Mouse (Mus musculus) right cerebral cortex, adult 18-20 months (tissue): Measurements from ENCODE around the gene Gtf2e1.

ENCODE experiments used
- DNase-seq: peaks from one replicate; pipeline ENCODE4 v3.0.0; 2022; ENCODE audit warnings: mixed read lengths

The Gtf2e1 gene

GRCm38 (mm10) chr16:37539611-37540580 is at the start of gene Gtf2e1, which contains the start of gene Rabl3:
Gtf2e1 (minus strand) TSS chr16:37539789.
Rabl3 (plus strand) TSS chr16:37539885.
- peak; percentile 99 for DNase-seq

- DNase-seq, result no peak
These were observed 45.6 kb upstream of the Gtf2e1 start for GRCm38 (mm10) chr16:37585129-37585563.

GRCm38 (mm10) chr16:37584218-37585035 is 44.8 kb upstream of the Gtf2e1 start:
- DNase-seq, result peak; percentile 64

GRCm38 (mm10) chr16:37583801-37584200 is 44.2 kb upstream of the Gtf2e1 start:
- DNase-seq, result no peak

GRCm38 (mm10) chr16:37583306-37583705 is 43.7 kb upstream of the Gtf2e1 start:
- no peak for DNase-seq

- DNase-seq, result no peak
These were observed 42.3 kb upstream of the Gtf2e1 start for GRCm38 (mm10) chr16:37581901-37582300.

- no peak for DNase-seq
These were observed 41.1 kb upstream of the Gtf2e1 start for GRCm38 (mm10) chr16:37580651-37581050.

GRCm38 (mm10) chr16:37579994-37580393 is 40.4 kb upstream of the Gtf2e1 start, which contains the start of gene Hgd:
Hgd (plus strand) TSS chr16:37580153.
- DNase-seq, result no peak

GRCm38 (mm10) chr16:37579591-37579990 is 40.0 kb upstream of the Gtf2e1 start:
- no peak for DNase-seq

GRCm38 (mm10) chr16:37575325-37575724 is 35.7 kb upstream of the Gtf2e1 start:
- DNase-seq, result no peak

GRCm38 (mm10) chr16:37573061-37573460 is 33.5 kb upstream of the Gtf2e1 start:
- no peak for DNase-seq

- DNase-seq, result no peak
These were observed 32.6 kb upstream of the Gtf2e1 start for GRCm38 (mm10) chr16:37572117-37572754.

- no peak for DNase-seq
These were observed 32.0 kb upstream of the Gtf2e1 start for GRCm38 (mm10) chr16:37571554-37571953.

- no peak for DNase-seq
These were observed 27.8 kb upstream of the Gtf2e1 start for GRCm38 (mm10) chr16:37567113-37568050.

- DNase-seq, result no peak
These were observed 26.5 kb upstream of the Gtf2e1 start for GRCm38 (mm10) chr16:37566107-37566506.

- no peak for DNase-seq
These were observed 25.5 kb upstream of the Gtf2e1 start for GRCm38 (mm10) chr16:37565117-37565516.

- DNase-seq, result no peak
These were observed 23.4 kb upstream of the Gtf2e1 start for GRCm38 (mm10) chr16:37562961-37563360.

- no peak for DNase-seq
These were observed 22.8 kb upstream of the Gtf2e1 start for GRCm38 (mm10) chr16:37562414-37562813.

GRCm38 (mm10) chr16:37552824-37553223 is 13.2 kb upstream of the Gtf2e1 start:
- no peak for DNase-seq

GRCm38 (mm10) chr16:37550981-37551380 is 11.4 kb upstream of the Gtf2e1 start:
- no peak for DNase-seq

GRCm38 (mm10) chr16:37550266-37550665 is 10.7 kb upstream of the Gtf2e1 start:
- no peak for DNase-seq

- DNase-seq, result no peak
These were observed 6.7 kb upstream of the Gtf2e1 start for GRCm38 (mm10) chr16:37546312-37546711.
